Mouse (Mus musculus) right cerebral cortex, postnatal 10 days (tissue): ENCODE results near the gene Snupn.

Experiments used
- DNase-seq, 2 experiments: peaks; one replicate each; pipeline ENCODE4 v3.0.0; 2021; ENCODE audit warnings: low spot score in 2 of 2

Gene Snupn

GRCm38 (mm10) chr9:57012393-57012792, 61.7 kb downstream of the Snupn start:
- DNase-seq = no peak

- DNase-seq = no peak
These were observed 62.2 kb downstream of the Snupn start for GRCm38 (mm10) chr9:57012895-57013294.

GRCm38 (mm10) chr9:57013756-57014155, 63.1 kb downstream of the Snupn start:
- DNase-seq = no peak

GRCm38 (mm10) chr9:57014766-57015165, 64.1 kb downstream of the Snupn start:
- DNase-seq = no peak

GRCm38 (mm10) chr9:57017631-57018030, 67.0 kb downstream of the Snupn start:
- DNase-seq = no peak

GRCm38 (mm10) chr9:57031756-57032155, 81.1 kb downstream of the Snupn start:
- no peak for DNase-seq
